Mouse (Mus musculus) macrophage (primary cell): Measurements from ENCODE around the gene Cd163. TPM values are rescaled to one million over a fixed set of nuclear protein-coding genes. Genes with fewer than 3 reads are reported as not detected.

Experiments
- H3K27ac ChIP-seq: fragments of 350-480 bp; formaldehyde crosslinking; 2 replicates; pipeline ENCODE4 v1.9.0; 2021
- H3K36me3 ChIP-seq: fragments of 350-480 bp; formaldehyde crosslinking; 2 replicates; pipeline ENCODE4 v1.9.0; 2021; ENCODE audit errors: inconsistent target
- H3K4me3 ChIP-seq: fragments of 350-480 bp; formaldehyde crosslinking; 2 replicates; pipeline ENCODE4 v1.9.0; 2021; ENCODE audit errors: inconsistent target
- H3K79me2 ChIP-seq: fragments of 350-480 bp; formaldehyde crosslinking; 2 replicates; pipeline ENCODE4 v1.9.0; 2021; ENCODE audit errors: inconsistent target
- WGBS: methylation state at CpG from one replicate; pipeline ENCODE4 v1.1.7; 2026; ENCODE audit warnings: inconsistent platforms; ENCODE audit not compliant: missing documents; 5-methylcytosine and 5-hydroxymethylcytosine counted together
- polyA plus RNA-seq: library from polyadenylated mRNA; stranded (reverse); fragments of 250-400 nt; gene quantifications from 3 replicates; pipeline ENCODE4 v1.2.4, GENCODE M21; 2018; ENCODE audit warnings: inconsistent platforms

The Cd163 gene
- polyA plus RNA-seq, 1 experiment from 2014 or later: 1.3 TPM

GRCm38 (mm10) chr6:124321481-124322475 lies 17.3 kb downstream of the Cd163 start:
- H3K4me3 ChIP-seq: peak overlapping the region; percentile 57
- peak overlapping the region; percentile 81 for H3K27ac ChIP-seq
- H3K36me3 ChIP-seq: no peaks in the 10 kb centered on the region
- WGBS: 7% methylated on average over 16 of the region's 16 CpGs
- peaks cover 25% of the 10 kb centered on the region for H3K79me2 ChIP-seq

- Histone ChIP-seq H3K27ac (no peak overlapping the region), H3K4me3 (no peak overlapping the region), H3K79me2 (no peaks in the 10 kb centered on the region), H3K36me3 (no peaks in the 10 kb centered on the region)
- WGBS: 98% methylated on average over 3 of the region's 3 CpGs
Measured at GRCm38 (mm10) chr6:124328394-124328991, 24.0 kb downstream of the Cd163 start.

GRCm38 (mm10) chr6:124329622-124330021 lies 25.2 kb downstream of the Cd163 start:
- no peaks in the 10 kb centered on the region for H3K36me3 ChIP-seq
- no peaks in the 10 kb centered on the region for H3K79me2 ChIP-seq
- WGBS: 93% methylated on average over 7 of the region's 7 CpGs

GRCm38 (mm10) chr6:124345096-124345495 lies 40.6 kb downstream of the Cd163 start:
- WGBS: 100% methylated on average over 3 of the region's 4 CpGs
- no peak overlapping the region for H3K27ac ChIP-seq

More at GRCm38 (mm10) chr6:124329622-124330021, 25.2 kb downstream of the Cd163 start:
- no peak overlapping the region for H3K27ac ChIP-seq
- H3K4me3 ChIP-seq: no peak overlapping the region

GRCm38 (mm10) chr6:124346613-124347012 lies 42.2 kb downstream of the Cd163 start:
- Histone ChIP-seq H3K27ac (no peak overlapping the region), H3K4me3 (no peak overlapping the region), H3K36me3 (no peaks in the 10 kb centered on the region), H3K79me2 (no peaks in the 10 kb centered on the region)
- 96% methylated on average over 6 of the region's 6 CpGs for WGBS

More at GRCm38 (mm10) chr6:124345096-124345495, 40.6 kb downstream of the Cd163 start:
- H3K4me3 ChIP-seq: no peak overlapping the region
- H3K79me2 ChIP-seq: no peaks in the 10 kb centered on the region
- no peaks in the 10 kb centered on the region for H3K36me3 ChIP-seq

GRCm38 (mm10) chr6:124353246-124353645 lies 48.8 kb downstream of the Cd163 start:
- WGBS: 32% methylated on average over 2 of the region's 2 CpGs

GRCm38 (mm10) chr6:124358953-124359352 lies 54.5 kb downstream of the Cd163 start:
- Histone ChIP-seq H3K4me3 (no peak overlapping the region), H3K79me2 (no peaks in the 10 kb centered on the region), H3K36me3 (no peaks in the 10 kb centered on the region), H3K27ac (peak overlapping the region; percentile 68)
- WGBS: 31% methylated on average over 6 of the region's 6 CpGs

More at GRCm38 (mm10) chr6:124353246-124353645, 48.8 kb downstream of the Cd163 start:
- Histone ChIP-seq H3K4me3 (no peak overlapping the region), H3K36me3 (no peaks in the 10 kb centered on the region), H3K27ac (no peak overlapping the region), H3K79me2 (no peaks in the 10 kb centered on the region)

GRCm38 (mm10) chr6:124360549-124360948 lies 56.1 kb downstream of the Cd163 start:
- H3K36me3 ChIP-seq: no peaks in the 10 kb centered on the region
- no peaks in the 10 kb centered on the region for H3K79me2 ChIP-seq
- 59% methylated on average over 4 of the region's 6 CpGs for WGBS
- H3K27ac ChIP-seq: no peak overlapping the region
- no peak overlapping the region for H3K4me3 ChIP-seq

- Histone ChIP-seq H3K27ac (no peak overlapping the region), H3K36me3 (no peaks in the 10 kb centered on the region), H3K4me3 (no peak overlapping the region), H3K79me2 (no peaks in the 10 kb centered on the region)
- 77% methylated on average over 5 of the region's 5 CpGs for WGBS
Measured at GRCm38 (mm10) chr6:124364328-124364727, 59.9 kb downstream of the Cd163 start.

- Histone ChIP-seq H3K4me3 (no peak overlapping the region), H3K27ac (peak overlapping the region; percentile 98), H3K79me2 (no peaks in the 10 kb centered on the region), H3K36me3 (no peaks in the 10 kb centered on the region)
- 8% methylated on average over 6 of the region's 6 CpGs for WGBS
Measured at GRCm38 (mm10) chr6:124373584-124374206, 69.2 kb downstream of the Cd163 start.

GRCm38 (mm10) chr6:124374683-124375082 lies 70.2 kb downstream of the Cd163 start:
- H3K79me2 ChIP-seq: no peaks in the 10 kb centered on the region
- H3K4me3 ChIP-seq: no peak overlapping the region
- 26% methylated on average over 4 of the region's 4 CpGs for WGBS
- H3K36me3 ChIP-seq: no peaks in the 10 kb centered on the region
- H3K27ac ChIP-seq: peak overlapping the region; percentile 98

- no peak overlapping the region for H3K4me3 ChIP-seq
- H3K79me2 ChIP-seq: no peaks in the 10 kb centered on the region
- peak overlapping the region; percentile 98 for H3K27ac ChIP-seq
- WGBS: 2% methylated on average over 10 of the region's 11 CpGs
- H3K36me3 ChIP-seq: no peaks in the 10 kb centered on the region
Measured at GRCm38 (mm10) chr6:124375435-124375884, 71.0 kb downstream of the Cd163 start.

- no peaks in the 10 kb centered on the region for H3K36me3 ChIP-seq
- WGBS: 78% methylated on average over 4 of the region's 5 CpGs
- peak overlapping the region; percentile 98 for H3K27ac ChIP-seq
- H3K79me2 ChIP-seq: no peaks in the 10 kb centered on the region
- no peak overlapping the region for H3K4me3 ChIP-seq
Measured at GRCm38 (mm10) chr6:124376311-124376710, 71.9 kb downstream of the Cd163 start.

- H3K27ac ChIP-seq: no peak overlapping the region
- H3K36me3 ChIP-seq: no peaks in the 10 kb centered on the region
- WGBS: 94% methylated on average over 4 of the region's 4 CpGs
- no peak overlapping the region for H3K4me3 ChIP-seq
- no peaks in the 10 kb centered on the region for H3K79me2 ChIP-seq
Measured at GRCm38 (mm10) chr6:124377494-124378255, 73.2 kb downstream of the Cd163 start.
